Mouse (Mus musculus): ENCODE measurements around the gene Fam43a. TPM values are rescaled to one million over a fixed set of nuclear protein-coding genes. Genes with fewer than 3 reads are reported as not detected.

Fam43a gene
- polyA plus RNA-seq, 1 experiment from 2014 or later, result 8.5 TPM

GRCm38 (mm10) chr16:30604061-30604806 is 4.7 kb downstream of the Fam43a start:
- 54% methylated on average over 16 of the region's 16 CpGs for WGBS
- no peak for ATAC-seq (ENCODE audit: insufficient number of reproducible peaks, insufficient read depth, low FRiP score, low read depth)
- Histone ChIP-seq H3K9ac (ENCODE audit: low read length) (no peak overlapping the region), H3K27me3 (ENCODE audit: control insufficient read depth, insufficient read depth, low read length) (no peaks in the 10 kb centered on the region), H3K36me3 (ENCODE audit: control insufficient read depth, insufficient read depth, low read length) (0 out of 2 replicates have a peak, but pooled peaks cover 3% of the 10 kb centered on the region), H3K4me1 (ENCODE audit: control insufficient read depth in 2 of 2, insufficient read depth in 2 of 2, low read length in 2 of 2) (peaks cover 30 to 38% of the 10 kb centered on the region in 2 experiments), H3K27ac (replicated peaks in 1 of 2; ENCODE audit: control insufficient read depth in 1 of 2, insufficient read depth in 1 of 2, low read depth in 2 of 2, low read length in 2 of 2) (peak overlapping the region in 1 of 2 experiments; percentile 4; a peak in 1 of 4 replicates), H3K9me3 (ENCODE audit: control insufficient read depth, low read length) (no peaks in the 10 kb centered on the region), H3K4me2 (ENCODE audit: low read length) (peak overlapping the region; percentile 2; the same call in 1 of the 2 replicates), H3K4me3 (ENCODE audit: control insufficient read depth in 1 of 2, insufficient read depth in 1 of 2, low read depth in 1 of 2, low read length in 2 of 2) (no peak overlapping the region)

- WGBS, result 32% methylated on average over 7 of the region's 7 CpGs
Measured at GRCm38 (mm10) chr16:30604807-30605137, 5.2 kb downstream of the Fam43a start.

DNA sequence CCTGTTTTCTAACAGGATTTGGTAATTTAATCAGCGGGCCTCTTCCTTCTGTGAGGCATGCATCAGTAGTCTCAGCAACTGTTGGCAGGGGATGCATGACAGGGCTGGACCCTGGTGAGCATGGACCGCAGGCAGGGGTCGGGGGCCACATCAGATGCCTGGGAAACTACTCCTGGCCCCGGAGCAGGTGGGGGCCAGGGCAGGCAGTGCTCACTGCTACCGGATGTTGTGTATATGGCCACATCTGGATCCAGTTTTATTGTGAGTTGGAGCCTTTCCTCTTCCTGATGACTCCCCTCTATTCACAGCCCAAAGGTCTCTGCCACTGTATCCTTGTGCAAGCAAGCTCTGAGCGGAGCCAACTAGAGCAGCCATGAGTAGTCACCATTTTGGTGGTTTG is 6.0 kb downstream of the Fam43a start:
- H3K4me3 ChIP-seq (ENCODE audit: control insufficient read depth in 1 of 2, insufficient read depth in 1 of 2, low read depth in 1 of 2, low read length in 2 of 2), result no peak overlapping the region
- H3K9me3 ChIP-seq (ENCODE audit: control insufficient read depth, low read length), result no peaks in the 10 kb centered on the region
- H3K27ac ChIP-seq (replicated peaks in 1 of 2; ENCODE audit: control insufficient read depth in 1 of 2, insufficient read depth in 1 of 2, low read depth in 2 of 2, low read length in 2 of 2), result no peak overlapping the region
- whole genome bisulfite sequencing, result 78% methylated on average over 6 of the region's 6 CpGs
- no peaks in the 10 kb centered on the region for H3K27me3 ChIP-seq (ENCODE audit: control insufficient read depth, insufficient read depth, low read length)
- 0 out of 2 replicates have a peak, but pooled peaks cover 3% of the 10 kb centered on the region for H3K36me3 ChIP-seq (ENCODE audit: control insufficient read depth, insufficient read depth, low read length)
- ATAC-seq (ENCODE audit: insufficient number of reproducible peaks, insufficient read depth, low FRiP score, low read depth), result no peak
- H3K9ac ChIP-seq (ENCODE audit: low read length), result no peak overlapping the region
- peaks cover 30 to 38% of the 10 kb centered on the region in 2 experiments for H3K4me1 ChIP-seq (ENCODE audit: control insufficient read depth in 2 of 2, insufficient read depth in 2 of 2, low read length in 2 of 2)
- no peak overlapping the region for H3K4me2 ChIP-seq (ENCODE audit: low read length)

More at GRCm38 (mm10) chr16:30604807-30605137, 5.2 kb downstream of the Fam43a start:
- H3K27ac ChIP-seq (replicated peaks in 1 of 2; ENCODE audit: control insufficient read depth in 1 of 2, insufficient read depth in 1 of 2, low read depth in 2 of 2, low read length in 2 of 2), result peak overlapping the region in 1 of 2 experiments; percentile 4; a peak in 2 of 4 replicates
- H3K9ac ChIP-seq (ENCODE audit: low read length), result no peak overlapping the region
- no peak overlapping the region for H3K4me3 ChIP-seq (ENCODE audit: control insufficient read depth in 1 of 2, insufficient read depth in 1 of 2, low read depth in 1 of 2, low read length in 2 of 2)
- ATAC-seq (ENCODE audit: insufficient number of reproducible peaks, insufficient read depth, low FRiP score, low read depth), result no peak
- H3K4me1 ChIP-seq (ENCODE audit: control insufficient read depth in 2 of 2, insufficient read depth in 2 of 2, low read length in 2 of 2), result peaks cover 30 to 38% of the 10 kb centered on the region in 2 experiments
- H3K4me2 ChIP-seq (ENCODE audit: low read length), result peak overlapping the region; percentile 2; the same call in 1 of the 2 replicates
- H3K27me3 ChIP-seq (ENCODE audit: control insufficient read depth, insufficient read depth, low read length), result no peaks in the 10 kb centered on the region
- 0 out of 2 replicates have a peak, but pooled peaks cover 3% of the 10 kb centered on the region for H3K36me3 ChIP-seq (ENCODE audit: control insufficient read depth, insufficient read depth, low read length)
- no peaks in the 10 kb centered on the region for H3K9me3 ChIP-seq (ENCODE audit: control insufficient read depth, low read length)

- H3K27me3 ChIP-seq (ENCODE audit: control insufficient read depth, insufficient read depth, low read length), result no peaks in the 10 kb centered on the region
- H3K27ac ChIP-seq (replicated peaks in 1 of 2; ENCODE audit: control insufficient read depth in 1 of 2, insufficient read depth in 1 of 2, low read depth in 2 of 2, low read length in 2 of 2), result no peak overlapping the region
- no peaks in the 10 kb centered on the region for H3K36me3 ChIP-seq (ENCODE audit: control insufficient read depth, insufficient read depth, low read length)
- H3K9ac ChIP-seq (ENCODE audit: low read length), result no peak overlapping the region
- peaks cover 15 to 17% of the 10 kb centered on the region in 2 experiments for H3K4me1 ChIP-seq (ENCODE audit: control insufficient read depth in 2 of 2, insufficient read depth in 2 of 2, low read length in 2 of 2)
- WGBS, result 80% methylated on average over 3 of the region's 3 CpGs
- H3K4me2 ChIP-seq (ENCODE audit: low read length), result no peak overlapping the region
- no peak overlapping the region for H3K4me3 ChIP-seq (ENCODE audit: control insufficient read depth in 1 of 2, insufficient read depth in 1 of 2, low read depth in 1 of 2, low read length in 2 of 2)
- no peak for ATAC-seq (ENCODE audit: insufficient number of reproducible peaks, insufficient read depth, low FRiP score, low read depth)
- H3K9me3 ChIP-seq (ENCODE audit: control insufficient read depth, low read length), result no peaks in the 10 kb centered on the region
Measured at GRCm38 (mm10) chr16:30607868-30608267, 8.3 kb downstream of the Fam43a start.

GRCm38 (mm10) chr16:30611331-30611730 is 11.8 kb downstream of the Fam43a start:
- Histone ChIP-seq H3K9me3 (ENCODE audit: control insufficient read depth, low read length) (no peaks in the 10 kb centered on the region), H3K27ac (replicated peaks in 1 of 2; ENCODE audit: control insufficient read depth in 1 of 2, insufficient read depth in 1 of 2, low read depth in 2 of 2, low read length in 2 of 2) (no peak overlapping the region), H3K4me2 (ENCODE audit: low read length) (no peak overlapping the region), H3K9ac (ENCODE audit: low read length) (no peak overlapping the region), H3K27me3 (ENCODE audit: control insufficient read depth, insufficient read depth, low read length) (no peaks in the 10 kb centered on the region), H3K4me3 (ENCODE audit: control insufficient read depth in 1 of 2, insufficient read depth in 1 of 2, low read depth in 1 of 2, low read length in 2 of 2) (no peak overlapping the region), H3K36me3 (ENCODE audit: control insufficient read depth, insufficient read depth, low read length) (no peaks in the 10 kb centered on the region), H3K4me1 (ENCODE audit: control insufficient read depth in 2 of 2, insufficient read depth in 2 of 2, low read length in 2 of 2) (no peaks in the 10 kb centered on the region)
- 52% methylated on average over 5 of the region's 5 CpGs for WGBS
- ATAC-seq (ENCODE audit: insufficient number of reproducible peaks, insufficient read depth, low FRiP score, low read depth), result no peak

DNA sequence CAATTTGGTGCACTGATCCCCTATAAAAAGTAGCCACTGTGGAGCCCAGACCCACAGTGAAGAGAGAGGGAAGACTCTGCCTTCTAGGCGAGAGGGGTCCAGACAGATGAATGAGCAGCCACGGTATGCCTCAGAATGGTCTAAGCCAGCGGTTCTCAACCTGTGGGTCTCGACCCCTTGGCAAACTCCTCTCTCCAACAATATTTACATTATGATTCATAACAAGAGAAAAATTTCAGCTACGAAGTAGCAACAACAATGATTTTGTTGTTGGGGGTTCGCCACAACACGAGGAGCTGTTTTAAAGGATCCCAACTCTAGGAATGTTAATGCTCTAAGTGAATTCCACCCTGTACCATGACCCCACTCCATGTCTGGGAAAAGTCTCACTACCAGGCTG is 13.6 kb downstream of the Fam43a start:
- Histone ChIP-seq H3K9ac (ENCODE audit: low read length) (no peak overlapping the region), H3K9me3 (ENCODE audit: control insufficient read depth, low read length) (no peaks in the 10 kb centered on the region), H3K27ac (replicated peaks in 1 of 2; ENCODE audit: control insufficient read depth in 1 of 2, insufficient read depth in 1 of 2, low read depth in 2 of 2, low read length in 2 of 2) (no peak overlapping the region), H3K36me3 (ENCODE audit: control insufficient read depth, insufficient read depth, low read length) (no peaks in the 10 kb centered on the region), H3K4me3 (ENCODE audit: control insufficient read depth in 1 of 2, insufficient read depth in 1 of 2, low read depth in 1 of 2, low read length in 2 of 2) (no peak overlapping the region), H3K4me1 (ENCODE audit: control insufficient read depth in 2 of 2, insufficient read depth in 2 of 2, low read length in 2 of 2) (no peaks in the 10 kb centered on the region), H3K4me2 (ENCODE audit: low read length) (no peak overlapping the region), H3K27me3 (ENCODE audit: control insufficient read depth, insufficient read depth, low read length) (no peaks in the 10 kb centered on the region)
- ATAC-seq (ENCODE audit: insufficient number of reproducible peaks, insufficient read depth, low FRiP score, low read depth), result no peak
- WGBS, result 84% methylated on average over 7 of the region's 7 CpGs

DNA sequence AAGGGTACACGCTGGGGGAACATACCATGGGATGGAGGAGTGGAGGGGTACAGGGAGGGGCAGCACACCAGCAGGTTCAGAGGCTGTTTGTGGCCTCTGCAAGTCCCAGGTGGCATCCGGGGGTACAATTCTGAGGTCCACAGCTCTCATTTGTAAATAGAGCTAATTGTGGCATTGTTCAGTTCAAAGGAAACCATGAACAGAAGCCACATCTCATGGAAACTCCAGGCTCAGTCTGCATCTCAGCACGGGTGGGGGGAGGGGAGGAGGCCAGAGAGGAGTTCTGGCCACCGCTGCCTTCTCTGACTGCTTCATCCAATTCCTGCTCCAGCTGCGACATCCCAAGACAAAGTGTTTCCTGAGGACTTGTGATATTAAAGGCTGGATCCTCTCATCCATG is 14.6 kb downstream of the Fam43a start:
- Histone ChIP-seq H3K9me3 (ENCODE audit: control insufficient read depth, low read length) (no peaks in the 10 kb centered on the region), H3K36me3 (ENCODE audit: control insufficient read depth, insufficient read depth, low read length) (no peaks in the 10 kb centered on the region), H3K27ac (replicated peaks in 1 of 2; ENCODE audit: control insufficient read depth in 1 of 2, insufficient read depth in 1 of 2, low read depth in 2 of 2, low read length in 2 of 2) (no peak overlapping the region), H3K27me3 (ENCODE audit: control insufficient read depth, insufficient read depth, low read length) (no peaks in the 10 kb centered on the region), H3K9ac (ENCODE audit: low read length) (no peak overlapping the region), H3K4me1 (ENCODE audit: control insufficient read depth in 2 of 2, insufficient read depth in 2 of 2, low read length in 2 of 2) (no peaks in the 10 kb centered on the region), H3K4me3 (ENCODE audit: control insufficient read depth in 1 of 2, insufficient read depth in 1 of 2, low read depth in 1 of 2, low read length in 2 of 2) (no peak overlapping the region), H3K4me2 (ENCODE audit: low read length) (no peak overlapping the region)
- no peak for ATAC-seq (ENCODE audit: insufficient number of reproducible peaks, insufficient read depth, low FRiP score, low read depth)
- 44% methylated on average over 5 of the region's 5 CpGs for WGBS
